Mouse (Mus musculus) adrenal gland, adult 18-20 months (tissue): ENCODE measurements around the gene H2-T23. TPM values are rescaled to one million over a fixed set of nuclear protein-coding genes. Genes with fewer than 3 reads are reported as not detected.

Source experiments
- DNase-seq, 2 experiments: peaks; one replicate each; pipeline ENCODE4 v3.0.0; 2021 to 2022; ENCODE audit warnings: low spot score in 2 of 2
- total RNA-seq, 2 experiments: library from RNA; stranded (reverse); gene quantifications; 1 replicate in 1 of 2; 2 replicates in 1 of 2; pipeline ENCODE4 v1.2.3; 2021

The H2-T23 gene
- total RNA-seq, 2 experiments from 2014 or later = 68.0 to 139 TPM

DNA sequence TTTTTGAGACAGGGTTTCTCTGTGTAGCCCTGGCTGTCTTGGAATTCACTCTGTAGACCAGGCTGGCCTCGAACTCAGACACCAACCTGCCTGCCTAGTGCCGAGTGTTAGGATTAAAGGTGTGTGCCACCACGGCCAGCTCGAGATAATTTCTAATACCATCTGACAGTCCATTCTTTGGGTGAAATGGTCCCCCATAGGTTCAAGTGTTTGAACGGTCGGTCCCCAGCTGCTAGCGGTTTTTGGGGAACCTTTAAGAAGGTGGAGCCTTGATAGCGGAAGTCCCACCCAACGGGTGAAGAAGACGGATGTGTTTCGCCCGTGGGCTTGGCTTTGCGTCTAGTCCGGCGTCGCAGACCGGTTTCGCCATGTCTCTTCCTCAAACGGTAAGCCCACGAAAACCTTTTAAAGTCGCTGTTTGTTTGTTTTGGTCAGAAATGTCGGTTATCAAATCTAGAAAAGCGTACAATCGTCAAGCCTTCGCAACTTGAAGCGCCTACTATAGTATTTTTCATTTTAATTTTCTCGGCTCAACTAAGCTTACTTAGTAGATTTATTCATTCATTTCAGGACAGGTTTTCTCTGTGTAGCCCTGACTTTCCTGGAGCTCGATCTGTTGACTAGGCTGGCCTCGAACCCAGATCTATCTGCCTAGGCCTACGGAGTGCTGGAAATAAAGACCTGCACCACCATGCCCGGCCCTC lies 38.3 kb downstream of the H2-T23 start:
- DNase-seq = peak; percentile 71

DNA sequence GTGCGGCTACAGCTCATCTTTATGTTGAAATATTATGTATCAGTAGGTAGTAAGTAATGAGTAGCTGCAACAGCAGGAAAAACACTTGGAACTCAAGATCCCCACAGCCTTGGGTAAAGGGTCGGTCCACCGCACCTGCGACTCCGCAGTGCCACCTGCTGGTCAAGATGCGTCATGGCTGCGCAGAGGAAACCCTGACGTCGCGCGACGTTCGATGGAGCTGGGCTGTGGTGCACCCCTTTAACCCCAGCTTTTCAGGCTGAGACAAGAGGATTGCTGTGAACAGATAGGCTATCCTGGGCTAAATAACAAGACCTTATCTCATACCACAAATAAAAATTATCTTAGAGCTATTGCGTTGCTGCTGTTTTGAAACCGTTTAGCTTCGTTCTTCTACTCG lies 39.0 kb downstream of the H2-T23 start:
- peak; percentile 77 to 85 for DNase-seq

DNA sequence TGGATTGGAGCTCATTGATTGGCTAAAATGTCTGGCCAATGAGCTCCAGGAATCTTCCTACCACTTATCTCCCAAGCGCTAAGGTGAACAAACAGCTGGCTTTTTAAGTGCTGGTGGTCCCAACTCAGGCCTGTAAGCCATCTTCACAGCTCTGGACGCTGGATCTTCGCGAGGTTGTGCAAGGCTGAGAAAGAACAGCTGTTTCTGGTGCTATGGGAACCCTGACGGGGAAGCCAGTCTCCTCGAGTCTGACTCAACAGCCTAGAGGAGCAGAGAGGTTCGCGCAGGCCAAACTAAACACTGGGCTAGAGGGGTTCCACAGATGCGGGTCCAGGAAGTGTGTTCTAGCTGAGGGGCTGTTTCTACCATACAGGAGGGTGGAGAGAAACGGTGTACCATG lies 40.9 kb downstream of the H2-T23 start:
- DNase-seq = no peak

DNA sequence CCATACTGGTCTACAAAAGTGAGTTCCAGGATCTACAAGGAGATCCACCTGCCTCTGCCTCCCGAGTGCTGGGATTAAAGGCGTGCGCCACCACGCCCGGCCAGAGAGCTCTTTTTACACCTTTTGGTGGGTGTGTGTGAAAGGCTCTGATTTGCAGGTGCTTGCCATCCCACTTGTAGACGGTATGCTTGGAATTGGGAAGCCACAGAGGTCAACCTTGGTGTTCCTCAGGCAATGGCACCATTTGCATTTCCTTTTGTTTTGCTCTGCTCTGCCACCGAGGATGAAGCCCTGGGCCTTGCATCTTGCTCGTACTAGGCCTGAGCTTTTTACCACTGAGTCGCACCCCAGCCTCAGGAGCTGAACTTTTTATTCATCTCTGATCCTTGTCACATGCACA lies 50.9 kb downstream of the H2-T23 start:
- no peak for DNase-seq

DNA sequence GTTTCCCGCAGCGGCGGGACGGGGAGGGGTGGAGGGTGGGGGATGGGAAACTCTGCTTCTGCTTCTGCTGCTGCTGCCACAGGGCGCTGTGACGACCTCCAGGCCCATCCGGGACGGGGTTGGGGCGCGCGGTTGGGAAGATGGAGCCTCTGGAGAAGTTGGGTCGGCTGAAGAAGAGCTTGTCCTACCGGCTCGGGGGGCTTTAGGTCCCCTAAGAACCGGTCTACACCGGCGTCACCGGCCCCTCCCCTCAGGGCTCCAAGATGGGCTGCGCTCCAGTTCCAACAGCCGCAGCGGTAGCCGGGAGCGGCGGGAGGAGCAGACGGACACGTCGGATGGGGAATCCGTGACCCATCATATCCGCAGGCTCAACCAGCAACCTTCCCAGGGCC lies 52.3 kb downstream of the H2-T23 start:
- DNase-seq = peak; percentile 47 to 50

Other genes starting within 250 kb of the H2-T23 start
- 10 to 100 TPM in 1 of 2 experiments, 1 to 10 TPM in 1; 7.9 to 19.0 TPM for gene Ier3, start 211.2 kb downstream of the H2-T23 start, total RNA-seq
- 10 to 100 TPM; 62.9 to 71.2 TPM for gene Flot1, start 209.6 kb downstream of the H2-T23 start, total RNA-seq
- gene Tubb5, start 194.5 kb downstream of the H2-T23 start, total RNA-seq = 100 to 1,000 TPM; 134 to 185 TPM
- 10 to 100 TPM; 11.5 to 16.7 TPM for gene Mdc1, start 191.3 kb downstream of the H2-T23 start, total RNA-seq
- gene Nrm, start 171.5 kb downstream of the H2-T23 start, total RNA-seq = 1 to 10 TPM; 2.3 TPM
- gene Ppp1r18, start 167.3 kb downstream of the H2-T23 start, total RNA-seq = 10 to 100 TPM; 35.3 to 41.0 TPM
- 10 to 100 TPM; 43.3 to 48.3 TPM for gene Dhx16, start 153.0 kb downstream of the H2-T23 start, total RNA-seq
- 10 to 100 TPM; 49.5 to 53.8 TPM for gene 2310061I04Rik, start 135.4 kb downstream of the H2-T23 start, total RNA-seq
- gene Atat1, start 122.8 kb downstream of the H2-T23 start, total RNA-seq = 10 to 100 TPM; 43.9 to 44.5 TPM
- gene Mrps18b, start 116.5 kb downstream of the H2-T23 start, total RNA-seq = 100 to 1,000 TPM in 1 of 2 experiments, 10 to 100 TPM in 1; 93.5 to 102 TPM
- gene Ppp1r10, start 116.4 kb downstream of the H2-T23 start, total RNA-seq = 10 to 100 TPM; 63.7 to 98.8 TPM
- 10 to 100 TPM; 80.0 to 95.8 TPM for gene Abcf1, start 63.1 kb downstream of the H2-T23 start, total RNA-seq
- 10 to 100 TPM; 47.9 to 55.9 TPM for gene Gnl1, start 53.0 kb downstream of the H2-T23 start, total RNA-seq
- gene Prr3, start 52.6 kb downstream of the H2-T23 start, total RNA-seq = 10 to 100 TPM; 17.5 to 22.8 TPM
- gene H2-T24, start 12.3 kb downstream of the H2-T23 start, total RNA-seq = 1 to 10 TPM; 7.5 to 8.1 TPM
- 10 to 100 TPM; 33.0 to 61.5 TPM for gene H2-T22, start 9.9 kb upstream of the H2-T23 start, total RNA-seq
- not detected for gene Gm6034, start 10.1 kb upstream of the H2-T23 start, total RNA-seq
- gene Gm11127, start 25.5 kb upstream of the H2-T23 start, total RNA-seq = 10 to 100 TPM in 1 of 2 experiments, 1 to 10 TPM in 1; 7.0 to 18.8 TPM
- under 1 TPM in 1 of 2 experiments, not detected in 1; 0.77 TPM for gene Gm19684, start 88.8 kb upstream of the H2-T23 start, total RNA-seq
- under 1 TPM; 0.53 to 0.67 TPM for gene Gm7030, start 96.6 kb upstream of the H2-T23 start, total RNA-seq
- gene Gm8909, start 135.7 kb upstream of the H2-T23 start, total RNA-seq = under 1 TPM in 1 of 2 experiments, not detected in 1; 0.90 TPM
- gene H2-T3, start 157.4 kb upstream of the H2-T23 start, total RNA-seq = not detected
- 10 to 100 TPM; 38.5 to 39.4 TPM for gene Rpp21, start 225.2 kb upstream of the H2-T23 start, total RNA-seq
- gene Trim39, start 239.4 kb upstream of the H2-T23 start, total RNA-seq = 10 to 100 TPM; 21.3 to 21.5 TPM